Mouse (Mus musculus) limb, embryonic 15.5 days (tissue): ENCODE results near the gene Fam189a1. TPM values are rescaled to one million over a fixed set of nuclear protein-coding genes. Genes with fewer than 3 reads are reported as not detected.

Source experiments
- ATAC-seq: fragments of 200-750 bp; cut with Nextera tagmentation; 2 replicates; pipeline ENCODE4 v1.8.0; 2017; ENCODE audit warnings: low read depth, moderate TSS enrichment; ENCODE audit not compliant: insufficient number of reproducible peaks, low FRiP score, low TSS enrichment
- H3K27ac ChIP-seq: fragments of 300-500 bp; sonication (generic); 2 replicates; pipeline ENCODE4 v1.5.1; 2015; ENCODE audit warnings: moderate library complexity, mild to moderate bottlenecking, inconsistent platforms
- H3K27me3 ChIP-seq: fragments of 300-500 bp; sonication (generic); 2 replicates; pipeline ENCODE4 v1.6.1; 2015; ENCODE audit warnings: inconsistent platforms
- H3K36me3 ChIP-seq: fragments of 300-500 bp; sonication (generic); 2 replicates; pipeline ENCODE4 v1.6.1; 2015; ENCODE audit warnings: inconsistent platforms
- H3K4me1 ChIP-seq: fragments of 300-500 bp; sonication (generic); 2 replicates; pipeline ENCODE4 v1.6.1; 2015; ENCODE audit warnings: inconsistent platforms
- H3K4me2 ChIP-seq: fragments of 300-500 bp; sonication (generic); 2 replicates; pipeline ENCODE4 v1.6.1; 2015; ENCODE audit warnings: mild to moderate bottlenecking, inconsistent platforms
- H3K4me3 ChIP-seq: fragments of 300-500 bp; sonication (generic); 2 replicates; pipeline ENCODE4 v1.5.1; 2015; ENCODE audit warnings: mild to moderate bottlenecking, inconsistent platforms
- H3K9ac ChIP-seq: fragments of 300-500 bp; sonication (generic); 2 replicates; pipeline ENCODE4 v1.6.1; 2015; ENCODE audit warnings: inconsistent platforms
- H3K9me3 ChIP-seq: fragments of 300-500 bp; sonication (generic); 2 replicates; pipeline ENCODE4 v1.6.1; 2016; ENCODE audit warnings: inconsistent platforms
- WGBS: fragments of 180-500 bp; shearing (Covaris S2); methylation state at CpG from one replicate; pipeline ENCODE4 v1.1.7; 2015; 5-methylcytosine and 5-hydroxymethylcytosine counted together
- polyA plus RNA-seq: library from polyadenylated mRNA; unstranded; fragments of >200 nt; fragmentation: Nextera tagmentation; extraction: Ambion mirVana; gene quantifications from 2 replicates; pipeline ENCODE4 v1.2.1, GENCODE M21; 2015

Fam189a1 gene
- polyA plus RNA-seq, 1 experiment from 2014 or later: 4.9 TPM

DNA sequence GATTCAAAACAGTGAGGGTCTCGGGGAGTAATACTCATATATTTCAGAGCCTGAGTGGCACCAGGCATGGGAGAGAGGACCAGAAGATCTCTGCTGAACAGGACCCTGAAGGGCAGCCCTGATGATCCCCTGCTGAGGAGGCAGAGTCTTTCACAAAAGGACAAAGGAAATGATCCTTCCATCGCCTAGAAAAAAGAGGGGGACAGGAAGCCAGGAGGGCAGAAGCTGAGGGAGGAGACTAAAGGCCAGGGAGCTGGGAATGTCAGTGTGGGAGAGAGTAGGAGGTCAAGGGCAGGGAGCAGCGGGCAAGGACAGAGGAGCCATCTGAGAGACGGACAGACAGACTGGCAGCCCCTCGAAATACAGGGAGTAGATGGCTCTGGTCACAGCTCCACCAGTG is 91.7 kb downstream of the Fam189a1 start:
- no peaks in the 10 kb centered on the region for H3K36me3 ChIP-seq
- no peak for ATAC-seq
- no peak overlapping the region for H3K4me2 ChIP-seq
- H3K9ac ChIP-seq: no peak overlapping the region
- H3K9me3 ChIP-seq: no peaks in the 10 kb centered on the region
- H3K4me1 ChIP-seq: no peaks in the 10 kb centered on the region; the same call in 1 of the 2 replicates
- no peaks in the 10 kb centered on the region for H3K27me3 ChIP-seq
- no peak overlapping the region for H3K27ac ChIP-seq
- no peak overlapping the region for H3K4me3 ChIP-seq
- WGBS: 53% methylated on average over 5 of the region's 5 CpGs

DNA sequence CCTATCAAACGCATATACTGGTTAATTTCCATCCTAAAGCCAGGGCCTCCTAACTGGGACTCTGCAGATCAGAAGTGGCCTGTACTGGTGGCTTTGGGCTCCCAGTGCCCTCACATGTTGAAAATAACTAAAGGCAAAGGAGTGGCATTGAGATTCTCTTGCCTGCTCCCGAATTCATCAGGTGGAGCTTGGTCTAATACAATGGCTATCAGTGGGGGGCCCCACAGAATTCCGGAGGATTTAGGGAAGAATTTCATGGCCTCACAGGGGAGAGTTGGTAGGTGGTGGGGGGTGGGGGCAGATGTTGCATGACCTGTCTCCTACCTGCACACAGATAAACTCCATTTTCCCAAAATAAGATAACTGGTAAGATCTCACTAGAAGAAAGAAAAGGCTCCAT is 92.3 kb downstream of the Fam189a1 start:
- 42% methylated on average over 3 of the region's 3 CpGs for WGBS
- H3K36me3 ChIP-seq: no peaks in the 10 kb centered on the region

DNA sequence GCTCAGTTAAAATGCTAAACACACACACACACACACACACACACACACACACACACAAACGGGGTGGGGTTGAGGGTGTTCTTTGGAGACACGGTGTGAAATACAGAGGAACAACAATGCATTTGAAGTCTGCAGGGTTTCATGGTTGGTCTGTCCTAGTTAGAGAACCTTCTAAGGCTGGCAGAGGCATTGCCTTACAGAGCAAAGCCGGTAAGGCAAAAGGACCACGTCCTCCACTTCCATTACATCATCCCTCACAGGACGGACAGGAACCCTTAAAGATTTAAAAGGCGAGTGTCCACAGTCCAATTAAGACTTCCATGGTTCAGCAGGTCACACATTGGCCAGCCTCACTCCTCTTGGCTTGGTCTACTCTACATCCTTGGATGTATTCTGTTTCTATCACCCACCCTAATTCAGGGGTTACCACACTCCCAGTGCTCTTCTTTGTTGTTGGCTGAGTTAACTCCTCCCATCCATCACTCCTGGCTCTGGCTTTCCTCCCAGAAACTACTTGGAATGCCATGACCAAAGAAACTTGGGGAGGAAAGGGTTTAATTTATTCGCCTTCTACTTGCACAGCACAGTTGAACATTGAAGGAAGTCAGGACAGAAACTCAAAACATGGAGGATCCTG is 96.1 kb downstream of the Fam189a1 start:
- H3K9me3 ChIP-seq: no peaks in the 10 kb centered on the region
- no peak overlapping the region for H3K27ac ChIP-seq
- no peaks in the 10 kb centered on the region; the same call in 1 of the 2 replicates for H3K4me1 ChIP-seq
- H3K36me3 ChIP-seq: no peaks in the 10 kb centered on the region
- H3K9ac ChIP-seq: no peak overlapping the region
- H3K4me3 ChIP-seq: no peak overlapping the region
- no peak for ATAC-seq
- H3K27me3 ChIP-seq: no peaks in the 10 kb centered on the region
- 65% methylated on average over 7 of the region's 7 CpGs for WGBS
- no peak overlapping the region for H3K4me2 ChIP-seq

More for the DNA sequence above, 92.3 kb downstream of the Fam189a1 start:
- Histone ChIP-seq H3K4me3 (no peak overlapping the region), H3K4me2 (no peak overlapping the region), H3K4me1 (no peaks in the 10 kb centered on the region; the same call in 1 of the 2 replicates), H3K27me3 (no peaks in the 10 kb centered on the region), H3K9me3 (no peaks in the 10 kb centered on the region), H3K9ac (no peak overlapping the region), H3K27ac (no peak overlapping the region)
- ATAC-seq: no peak

DNA sequence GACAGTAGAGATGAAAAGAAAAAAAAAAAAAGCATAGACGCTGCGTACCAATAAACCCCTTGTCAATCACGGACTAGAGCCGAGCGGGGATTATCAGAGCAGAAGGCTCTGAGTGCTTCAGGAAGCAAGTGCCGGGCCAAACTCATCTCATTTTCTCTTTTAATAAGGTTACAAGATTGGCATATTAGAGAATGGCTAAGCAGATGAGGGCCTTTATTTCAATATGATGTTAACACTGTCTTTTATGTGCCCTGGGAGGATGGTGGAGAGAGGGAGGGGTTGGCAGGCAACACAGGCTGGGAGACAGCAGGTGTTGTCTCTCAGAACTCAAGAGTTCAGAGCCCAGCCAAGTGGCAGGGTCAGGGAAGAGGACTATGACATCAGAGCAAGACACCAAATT is 99.5 kb downstream of the Fam189a1 start:
- 75% methylated on average over 6 of the region's 6 CpGs for WGBS
- no peak overlapping the region for H3K27ac ChIP-seq
- H3K27me3 ChIP-seq: no peaks in the 10 kb centered on the region
- no peak overlapping the region for H3K9ac ChIP-seq
- H3K4me1 ChIP-seq: no peaks in the 10 kb centered on the region; the same call in 1 of the 2 replicates
- ATAC-seq: no peak
- no peaks in the 10 kb centered on the region for H3K9me3 ChIP-seq
- H3K4me2 ChIP-seq: no peak overlapping the region
- H3K36me3 ChIP-seq: no peaks in the 10 kb centered on the region
- no peak overlapping the region for H3K4me3 ChIP-seq

DNA sequence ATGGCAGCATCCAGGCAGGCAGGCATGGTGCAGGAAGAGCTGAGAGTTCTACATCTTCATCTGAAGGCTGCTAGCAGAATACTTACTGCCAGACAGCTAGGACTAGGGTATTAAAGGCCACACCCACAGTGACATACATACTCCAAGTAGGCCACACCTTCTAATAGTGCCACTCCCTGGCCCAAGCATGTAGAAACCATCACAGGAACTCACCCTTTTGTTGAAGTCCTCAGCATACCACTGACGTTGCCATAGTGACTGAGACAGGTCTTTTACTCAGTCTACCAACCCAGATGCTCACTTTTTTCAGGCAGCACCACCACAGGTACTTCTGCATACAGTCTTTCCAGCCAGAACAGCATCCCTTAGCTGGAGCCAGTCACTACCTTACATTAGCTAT is 104.4 kb downstream of the Fam189a1 start:
- H3K9ac ChIP-seq: no peak overlapping the region
- WGBS: 74% methylated on average over 1 of the region's 1 CpGs

DNA sequence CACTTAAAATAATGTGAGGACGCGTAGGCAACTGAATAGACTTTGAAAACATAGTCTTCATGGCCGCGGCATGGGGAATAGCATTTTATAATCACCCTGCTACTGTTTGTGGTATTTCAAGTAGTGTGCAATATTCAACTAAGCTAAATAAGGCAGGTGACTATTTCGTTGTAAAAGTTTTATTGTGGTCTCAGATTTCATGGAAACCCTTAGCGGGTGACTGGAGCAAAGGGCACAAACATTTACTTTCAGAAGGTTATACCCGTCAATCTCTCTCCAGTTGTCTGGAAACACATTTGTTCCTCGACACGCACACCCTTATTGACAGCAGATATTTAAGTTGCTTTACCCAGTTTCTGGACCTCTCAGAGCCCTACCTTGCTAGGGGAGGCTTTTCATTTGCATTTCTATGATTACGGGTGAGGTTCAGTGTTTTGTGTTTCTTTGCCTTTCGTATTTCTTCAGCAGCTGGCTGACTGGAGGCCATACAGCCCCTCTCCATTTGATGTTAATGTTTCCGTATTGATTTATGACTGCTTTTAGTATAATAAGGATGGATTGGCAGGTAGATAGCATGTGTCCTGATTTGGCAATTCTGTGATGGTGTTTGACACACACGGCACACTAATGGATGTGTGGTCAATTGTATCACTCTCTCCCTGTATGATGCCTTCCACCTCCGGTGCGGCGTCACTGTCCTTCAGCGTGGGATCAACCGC is 107.0 kb downstream of the Fam189a1 start:
- H3K27ac ChIP-seq: no peak overlapping the region
- H3K4me2 ChIP-seq: no peak overlapping the region
- no peaks in the 10 kb centered on the region for H3K27me3 ChIP-seq
- H3K4me1 ChIP-seq: peaks cover 3% of the 10 kb centered on the region; the same call in 1 of the 2 replicates
- no peaks in the 10 kb centered on the region for H3K36me3 ChIP-seq
- H3K9me3 ChIP-seq: no peaks in the 10 kb centered on the region
- H3K9ac ChIP-seq: no peak overlapping the region
- ATAC-seq: no peak
- 49% methylated on average over 18 of the region's 18 CpGs for WGBS
- no peak overlapping the region for H3K4me3 ChIP-seq

More for the DNA sequence above, 104.4 kb downstream of the Fam189a1 start:
- no peaks in the 10 kb centered on the region for H3K27me3 ChIP-seq
- ATAC-seq: no peak
- no peaks in the 10 kb centered on the region for H3K9me3 ChIP-seq
- H3K4me1 ChIP-seq: peaks cover 3% of the 10 kb centered on the region; the same call in 1 of the 2 replicates
- no peaks in the 10 kb centered on the region for H3K36me3 ChIP-seq
- no peak overlapping the region for H3K27ac ChIP-seq
- no peak overlapping the region for H3K4me2 ChIP-seq
- H3K4me3 ChIP-seq: no peak overlapping the region

DNA sequence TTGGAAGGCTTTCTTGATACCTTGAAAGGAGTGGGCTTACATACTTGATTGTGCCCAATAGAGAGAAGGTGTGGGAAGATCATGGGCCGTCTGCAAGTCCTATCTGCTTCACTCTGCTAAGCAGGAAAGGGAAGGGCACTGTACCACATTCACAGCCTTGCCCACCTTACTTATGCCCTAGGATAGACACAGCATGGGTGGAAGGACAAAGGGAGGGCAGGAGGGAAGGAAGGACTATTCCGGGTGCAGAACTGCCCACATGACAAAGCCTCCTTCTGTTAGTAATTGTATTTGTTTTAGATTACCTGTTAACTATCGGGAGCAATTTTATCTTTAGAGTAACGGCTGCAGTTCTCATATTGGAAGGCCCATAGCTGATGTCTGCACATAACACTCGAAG is 108.7 kb downstream of the Fam189a1 start:
- Histone ChIP-seq H3K4me1 (peaks cover 3% of the 10 kb centered on the region; the same call in 1 of the 2 replicates), H3K27ac (no peak overlapping the region), H3K27me3 (no peaks in the 10 kb centered on the region), H3K9me3 (no peaks in the 10 kb centered on the region), H3K36me3 (no peaks in the 10 kb centered on the region), H3K9ac (no peak overlapping the region), H3K4me3 (no peak overlapping the region), H3K4me2 (no peak overlapping the region)
- WGBS: 56% methylated on average over 5 of the region's 5 CpGs
- ATAC-seq: no peak

DNA sequence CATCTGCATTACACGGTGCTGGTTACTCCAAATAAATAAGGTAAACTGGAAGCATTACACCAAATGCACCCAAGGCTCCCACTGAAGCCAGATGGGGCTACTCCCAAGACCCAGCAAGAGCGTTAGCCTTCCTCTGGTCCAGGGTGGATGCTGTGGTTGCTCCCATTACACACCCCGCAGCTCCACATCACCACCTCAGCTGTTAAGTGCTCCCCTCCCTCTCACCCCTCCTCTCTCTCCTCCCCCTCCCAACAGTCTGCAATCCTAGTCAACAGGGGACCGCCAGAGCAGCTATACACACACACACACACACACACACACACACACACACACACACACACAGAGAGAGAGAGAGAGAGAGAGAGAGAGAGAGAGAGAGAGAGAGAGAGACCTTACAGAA is 109.7 kb downstream of the Fam189a1 start:
- Histone ChIP-seq H3K4me3 (no peak overlapping the region), H3K4me1 (peaks cover 3% of the 10 kb centered on the region; the same call in 1 of the 2 replicates), H3K9me3 (no peaks in the 10 kb centered on the region), H3K9ac (no peak overlapping the region), H3K27me3 (no peaks in the 10 kb centered on the region), H3K4me2 (no peak overlapping the region), H3K36me3 (no peaks in the 10 kb centered on the region), H3K27ac (no peak overlapping the region)
- ATAC-seq: no peak
- 59% methylated on average over 4 of the region's 4 CpGs for WGBS

DNA sequence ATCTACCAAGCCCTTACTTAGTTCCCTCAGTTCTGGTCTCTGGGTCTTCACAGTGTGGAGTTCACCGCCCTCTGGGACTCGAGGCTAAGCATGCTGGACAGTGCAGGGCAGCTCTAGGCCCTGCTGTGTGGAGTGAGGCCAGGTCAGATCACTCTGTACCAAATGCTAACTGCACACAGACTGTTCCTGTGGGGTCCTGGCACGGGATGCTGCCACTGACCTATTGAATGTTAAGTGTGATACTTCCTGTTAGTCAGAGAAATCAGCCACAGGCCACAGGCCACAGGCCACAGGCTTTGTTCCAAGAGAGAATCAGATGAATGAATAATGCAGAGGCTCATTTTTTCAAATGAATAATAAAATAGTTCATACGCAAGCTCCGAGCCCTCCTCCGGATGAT is 112.1 kb downstream of the Fam189a1 start:
- Histone ChIP-seq H3K4me3 (no peak overlapping the region), H3K36me3 (no peaks in the 10 kb centered on the region), H3K4me2 (no peak overlapping the region), H3K27me3 (no peaks in the 10 kb centered on the region), H3K27ac (no peak overlapping the region), H3K9me3 (no peaks in the 10 kb centered on the region), H3K9ac (no peak overlapping the region), H3K4me1 (peaks cover 3% of the 10 kb centered on the region; the same call in 1 of the 2 replicates)
- ATAC-seq: no peak
- WGBS: 68% methylated on average over 6 of the region's 6 CpGs

DNA sequence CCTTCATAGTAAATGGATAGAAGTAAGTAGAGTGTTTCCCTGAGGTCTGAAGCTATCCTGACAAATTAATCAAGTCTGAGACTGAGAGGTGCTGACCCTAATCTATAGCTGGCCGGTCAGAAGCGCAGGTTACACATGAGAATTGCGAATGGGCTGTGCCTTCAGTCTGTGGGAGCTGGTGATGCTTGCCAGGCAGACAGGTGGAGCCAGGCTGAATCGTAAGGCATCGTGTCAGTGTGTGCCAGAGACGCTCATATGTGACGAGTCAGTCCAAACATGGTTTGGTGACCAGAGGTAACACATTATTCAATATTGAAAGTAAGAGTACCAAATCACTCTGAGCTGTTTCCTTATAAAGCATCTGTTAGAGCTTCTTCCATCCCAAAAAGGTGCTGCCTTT is 115.3 kb downstream of the Fam189a1 start:
- no peaks in the 10 kb centered on the region for H3K4me1 ChIP-seq
- H3K36me3 ChIP-seq: no peaks in the 10 kb centered on the region
- no peak overlapping the region for H3K27ac ChIP-seq
- no peaks in the 10 kb centered on the region for H3K27me3 ChIP-seq
- no peaks in the 10 kb centered on the region for H3K9me3 ChIP-seq
- H3K9ac ChIP-seq: no peak overlapping the region
- H3K4me3 ChIP-seq: no peak overlapping the region
- 88% methylated on average over 7 of the region's 7 CpGs for WGBS
- no peak overlapping the region for H3K4me2 ChIP-seq
- no peak for ATAC-seq

DNA sequence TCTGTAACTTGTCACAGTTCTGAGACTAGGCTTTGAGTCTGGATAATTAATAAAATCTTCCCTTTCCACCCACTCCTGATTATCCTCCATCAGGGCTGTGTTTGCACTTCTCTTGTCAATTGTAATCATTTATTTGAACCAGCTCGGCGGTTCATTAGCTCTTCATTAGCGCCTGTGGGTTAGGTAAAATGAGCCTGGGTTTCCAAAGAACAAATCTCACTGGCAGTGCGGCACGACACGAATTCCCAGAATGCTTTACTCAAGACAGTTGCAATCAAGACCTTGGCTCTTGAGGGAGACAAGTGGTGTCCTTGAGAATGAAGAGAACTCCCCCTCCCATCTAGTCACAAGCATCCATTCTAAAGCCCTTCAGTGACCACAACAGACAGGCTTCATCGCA is 124.6 kb downstream of the Fam189a1 start:
- no peak for ATAC-seq
- Histone ChIP-seq H3K4me1 (no peaks in the 10 kb centered on the region), H3K4me3 (no peak overlapping the region), H3K9me3 (no peaks in the 10 kb centered on the region), H3K4me2 (no peak overlapping the region), H3K27ac (no peak overlapping the region), H3K27me3 (no peaks in the 10 kb centered on the region), H3K9ac (no peak overlapping the region), H3K36me3 (no peaks in the 10 kb centered on the region)
- 80% methylated on average over 7 of the region's 7 CpGs for WGBS

DNA sequence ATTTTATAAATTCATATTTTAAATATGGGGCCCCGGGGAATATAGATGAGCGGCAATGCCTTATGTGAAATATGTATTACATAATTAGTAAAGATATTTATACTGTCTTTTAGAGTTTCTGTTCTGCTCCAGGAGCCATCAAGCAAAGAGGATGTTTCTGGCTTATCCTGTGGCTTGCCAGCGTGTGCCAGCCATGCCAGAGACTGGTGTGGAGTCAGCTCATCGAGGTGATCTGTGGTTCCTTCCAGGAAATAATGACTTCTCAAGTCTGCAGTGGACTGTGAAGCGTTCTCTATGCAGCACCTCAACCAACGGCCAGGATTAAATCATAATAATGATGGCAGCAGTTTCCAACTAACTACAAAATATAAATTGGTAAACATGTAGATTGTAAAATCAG is 125.2 kb downstream of the Fam189a1 start:
- Histone ChIP-seq H3K4me1 (no peaks in the 10 kb centered on the region), H3K9ac (no peak overlapping the region), H3K4me3 (no peak overlapping the region), H3K4me2 (no peak overlapping the region), H3K9me3 (no peaks in the 10 kb centered on the region), H3K27ac (no peak overlapping the region), H3K36me3 (no peaks in the 10 kb centered on the region), H3K27me3 (no peaks in the 10 kb centered on the region)
- WGBS: 80% methylated on average over 6 of the region's 6 CpGs
- no peak for ATAC-seq
